Mouse (Mus musculus): ENCODE measurements at regions not wholly inside any gene's neighbourhood (a gene's known extent, or its start where the extent isn't known, plus 50 kb on each side); places are given as distances from the start of the nearest gene placed in this dataset.

DNA sequence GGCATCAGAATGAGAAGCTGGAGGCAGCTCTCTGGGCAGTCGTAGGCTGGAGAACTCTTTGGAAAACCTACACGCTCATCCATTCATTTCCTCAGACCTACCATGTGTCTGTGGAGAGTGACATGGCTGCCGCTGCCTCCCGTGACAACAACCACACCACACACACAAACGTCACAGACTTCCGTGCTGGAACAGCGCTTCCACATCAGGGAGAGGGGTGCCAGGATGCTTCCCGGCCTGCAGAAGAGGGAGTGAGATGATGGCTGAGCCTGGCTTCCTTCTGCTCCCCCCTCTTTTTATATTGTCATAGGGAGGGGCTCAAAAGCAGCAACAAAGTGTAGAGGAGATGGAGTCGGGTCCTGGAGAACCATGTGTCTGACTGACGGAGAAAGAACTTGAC is 73.5 kb upstream of the Ptpn1 start:
- TF ChIP-seq ZNF384 (IDR thresholded peaks at IDR 0.05; ENCODE audit: low read depth, low read length) = no peak
- no peak for TF ChIP-seq ZC3H11A (IDR thresholded peaks at IDR 0.05; ENCODE audit: borderline replicate concordance, low read depth, low read length)
- TF ChIP-seq CHD2 (IDR thresholded peaks at IDR 0.05; ENCODE audit: low read depth, low read length) = no peak

All from ES-E14 (cell line).